Mouse (Mus musculus) embryonic stem cell, embryonic (primary cell): ENCODE measurements around the gene Snrpg.

ENCODE experiments used
- CTCF ChIA-PET, 4 experiments: fragments of 300-600 bp in 2 of 4; fragments of 350-600 bp in 2 of 4; sonication (Branson Sonifier 250); formaldehyde crosslinking; loops; one replicate each; lab custom pipeline; 2022; ENCODE audit warnings: inconsistent platforms in 2 of 4; lab: Charles Lee
- POLR2A ChIA-PET, 4 experiments: fragments of 300-600 bp in 2 of 4; fragments of 350-600 bp in 2 of 4; sonication (Branson Sonifier 250); formaldehyde crosslinking; loops; one replicate each; lab custom pipeline; 2022; ENCODE audit warnings: antibody characterized with exemption in 4 of 4, inconsistent platforms in 1 of 4; lab: Charles Lee

The Snrpg gene

DNA sequence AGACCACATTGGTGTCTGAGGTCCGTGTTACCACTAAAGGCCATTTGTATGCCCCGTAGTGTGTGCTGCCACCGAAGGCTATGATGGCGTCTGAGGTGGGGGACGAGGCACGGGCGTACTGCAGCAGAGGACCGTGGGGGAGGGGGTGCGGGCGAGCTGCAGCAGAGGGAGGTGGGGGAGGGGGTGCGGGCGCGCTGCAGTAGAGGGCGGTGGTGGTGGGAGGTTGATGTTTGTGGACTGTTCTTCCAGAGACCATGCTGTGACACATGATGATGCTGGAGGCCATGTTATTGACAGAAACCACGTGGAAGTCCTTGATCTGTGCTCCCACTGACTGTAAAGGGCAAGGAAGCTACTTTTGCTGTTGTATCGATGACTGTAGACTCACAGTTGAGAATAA is 12.3 kb downstream of the Snrpg start:
- POLR2A ChIA-PET = interaction anchor here in 3 of 4 experiments (0.5 to 8.7 kb wide), 9 partner anchors 11 to 445 kb away, joined by 3 to 83 read pairs (median 6); partner anchors contain the start of genes Fam136a (in 2 of the 3), Snrpg (in 2 of the 3), C87436 (in 1 of the 3) and Pcyox1 (in 1 of the 3)
- CTCF ChIA-PET = interaction anchor here in 1 of 4 experiments (1.6 kb wide), 1 partner anchor 189 kb away, joined by 3 read pairs; no protein-coding TSS in a partner anchor

- ChIA-PET CTCF (interaction anchor here in 1 of 4 experiments (1.6 kb wide), 1 partner anchor 191 kb away, joined by 3 read pairs; no protein-coding TSS in a partner anchor), POLR2A (interaction anchor here in 3 of 4 experiments (1.3 to 8.7 kb wide), 5 partner anchors 11 to 20 kb away, joined by 4 to 83 read pairs (median 11); partner anchors contain the start of genes Snrpg (in 2 of the 3) and Pcyox1 (in 1 of the 3))
Measured at GRCm38 (mm10) chr6:86384692-86385091, 13.6 kb downstream of the Snrpg start.

GRCm38 (mm10) chr6:86385362-86386104 is 14.4 kb downstream of the Snrpg start:
- ChIA-PET POLR2A (interaction anchor here in 3 of 4 experiments (0.6 to 8.7 kb wide), 13 partner anchors 9 to 986 kb away, joined by 3 to 83 read pairs (median 5); partner anchors contain the start of genes Snrpg (in 2 of the 3), Fam136a (in 1 of the 3) and Pcyox1 (in 1 of the 3)), CTCF (interaction anchor here in 2 of 4 experiments (0.6 to 1.1 kb wide), 5 partner anchors 12 to 1831 kb away, joined by 3 to 7 read pairs (median 3); partner anchors contain the start of gene Fam136a (in 1 of the 2))

DNA sequence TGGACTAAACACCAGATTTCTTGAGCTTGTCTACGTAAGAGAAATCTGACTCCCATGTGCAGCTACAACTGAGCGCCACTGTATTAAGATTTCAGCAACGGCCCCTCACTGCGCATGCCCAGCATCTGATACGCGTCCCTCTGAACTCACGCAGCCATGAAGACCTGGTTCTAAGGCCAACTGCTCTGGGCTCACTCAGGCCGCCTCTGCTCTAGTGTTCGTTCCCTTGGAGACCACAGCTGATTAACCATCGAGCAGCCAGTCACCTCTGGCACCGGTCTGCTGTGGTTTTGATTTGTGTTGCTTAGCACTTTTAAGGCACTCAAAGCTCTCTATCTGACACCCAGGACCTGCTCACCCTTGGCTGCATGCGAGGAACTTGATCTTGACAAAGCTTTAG is 16.2 kb downstream of the Snrpg start:
- POLR2A ChIA-PET = interaction anchor here in 3 of 4 experiments (0.9 to 8.7 kb wide), 8 partner anchors 9 to 16 kb away, joined by 3 to 83 read pairs (median 7); partner anchors contain the start of gene Snrpg (in 3 of the 3)
- CTCF ChIA-PET = interaction anchor here in 1 of 4 experiments (1.0 to 2.0 kb wide), 3 partner anchors 16 to 109 kb away, joined by 3 to 8 read pairs (median 5); partner anchors contain the start of gene Snrpg

DNA sequence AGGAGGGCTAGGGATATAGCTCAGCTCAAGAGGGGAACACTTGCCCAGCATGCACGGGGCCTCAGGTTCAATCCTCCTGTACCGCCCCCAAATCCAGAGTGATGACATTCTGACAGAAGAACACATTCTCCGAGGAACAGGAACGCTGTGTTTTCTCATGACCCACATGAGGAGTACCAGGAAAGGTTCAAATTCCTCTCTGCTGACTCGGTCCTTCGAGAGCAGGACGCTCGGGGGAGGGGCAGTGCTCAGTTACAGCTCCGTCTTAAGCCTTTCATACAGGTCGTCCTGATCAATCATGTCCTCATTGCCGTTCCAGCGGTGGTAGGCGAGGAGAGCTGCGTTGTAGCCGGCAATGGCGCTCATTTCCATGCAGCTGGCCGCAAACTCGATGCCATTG is 17.4 kb downstream of the Snrpg start:
- ChIA-PET POLR2A (interaction anchor here in 3 of 4 experiments (0.5 to 8.7 kb wide), 7 partner anchors 12 to 209 kb away, joined by 3 to 83 read pairs (median 4); partner anchors contain the start of genes Snrpg (in 2 of the 3) and C87436 (in 1 of the 3)), CTCF (interaction anchor here in 2 of 4 experiments (1.2 to 2.0 kb wide), 2 partner anchors 12 to 17 kb away, joined by 3 to 8 read pairs; partner anchors contain the start of gene Snrpg (in 1 of the 2))

DNA sequence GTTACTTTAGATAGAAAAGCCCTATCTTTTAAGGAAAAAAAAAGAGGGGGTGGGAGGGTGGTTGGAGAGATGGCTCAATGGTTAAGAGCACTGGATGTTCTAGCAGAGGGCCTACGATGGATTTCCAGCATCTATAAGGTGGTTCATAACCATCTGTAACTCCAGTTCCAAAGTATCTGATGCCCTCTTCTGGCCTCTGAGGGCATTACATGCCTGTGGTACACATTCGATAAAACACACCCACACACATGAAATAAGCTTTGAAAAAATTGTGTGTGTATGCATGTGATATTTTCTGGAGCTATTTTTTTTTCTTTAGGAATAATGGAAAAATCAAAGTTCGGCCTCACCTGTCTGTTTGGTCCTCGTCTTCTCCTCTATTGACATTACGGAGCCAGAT is 20.2 kb downstream of the Snrpg start:
- CTCF ChIA-PET = interaction anchor here (0.5 to 2.0 kb wide), 12 partner anchors 10 to 323 kb away, joined by 3 to 13 read pairs (median 4); partner anchors contain the start of genes Snrpg (in 2 of the 4), Fam136a (in 1 of the 4) and Tia1 (in 1 of the 4)
- POLR2A ChIA-PET = interaction anchor here in 3 of 4 experiments (0.7 to 2.1 kb wide), 11 partner anchors 9 to 57 kb away, joined by 3 to 9 read pairs (median 4); partner anchors contain the start of genes Fam136a (in 1 of the 3), Snrpg (in 1 of the 3) and Tia1 (in 1 of the 3)

DNA sequence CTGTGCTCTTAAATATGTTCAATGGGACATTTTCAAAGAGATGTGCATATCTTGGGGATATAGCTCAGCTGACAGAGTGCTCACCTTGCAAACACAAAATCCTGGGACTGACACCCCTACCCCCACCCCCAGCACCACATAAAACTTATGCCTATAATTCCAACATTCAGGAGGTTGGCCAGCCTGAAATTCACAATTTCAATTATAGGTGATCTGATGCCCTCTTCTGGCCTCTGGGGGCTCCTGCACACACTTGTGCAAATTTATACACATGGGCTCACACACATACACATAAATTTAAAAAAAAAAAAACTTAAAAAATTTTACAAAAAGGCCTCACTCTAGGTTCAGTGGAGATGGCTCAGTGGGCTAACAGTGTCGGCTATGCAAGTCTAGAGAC is 22.1 kb downstream of the Snrpg start:
- ChIA-PET CTCF (no interaction called here), POLR2A (interaction anchor here in 2 of 4 experiments (1.2 to 1.5 kb wide), 2 partner anchors 20 to 22 kb away, joined by 4 read pairs; no protein-coding TSS in a partner anchor)

DNA sequence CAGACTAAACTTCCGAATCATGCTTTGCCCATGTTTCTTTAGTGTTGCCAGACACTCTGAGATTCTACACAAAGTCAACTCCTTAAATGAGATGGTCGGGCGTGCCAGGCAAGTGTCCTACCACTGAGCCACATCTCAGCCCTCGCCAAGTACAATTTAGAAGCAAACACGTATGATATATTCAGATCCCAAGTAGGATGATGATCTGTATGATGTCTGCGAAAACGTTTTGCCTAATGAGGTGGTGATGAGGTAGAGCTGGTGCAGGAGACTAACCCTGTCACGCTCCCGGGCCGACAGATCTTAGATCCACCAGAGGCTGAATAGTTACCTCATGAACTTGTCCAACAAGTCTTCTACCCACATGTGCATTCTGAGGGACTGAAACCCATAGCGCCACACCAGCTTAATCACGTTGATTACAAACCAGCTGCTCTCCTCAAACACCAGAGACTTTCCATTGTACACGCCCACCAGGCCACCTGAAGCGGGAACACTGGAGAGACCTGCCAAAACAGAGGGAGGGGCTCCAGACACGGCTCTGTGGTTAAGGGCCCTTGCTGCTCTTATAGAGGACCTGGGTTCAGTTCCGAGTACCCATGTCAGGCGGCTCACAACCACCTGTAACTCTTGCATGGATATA is 23.1 kb downstream of the Snrpg start:
- POLR2A ChIA-PET = interaction anchor here in 3 of 4 experiments (0.6 to 7.6 kb wide), 5 partner anchors 22 to 806 kb away, joined by 3 to 96 read pairs (median 5); partner anchors contain the start of gene Snrpg (in 1 of the 3)

GRCm38 (mm10) chr6:86395021-86395420 is 23.9 kb downstream of the Snrpg start:
- ChIA-PET POLR2A (interaction anchor here in 3 of 4 experiments (0.6 to 7.6 kb wide), 16 partner anchors 10 to 77 kb away, joined by 3 to 96 read pairs (median 6); partner anchors contain the start of genes Fam136a (in 2 of the 3), Snrpg (in 2 of the 3) and Tia1 (in 1 of the 3)), CTCF (interaction anchor here in 2 of 4 experiments (2.0 to 6.8 kb wide), 2 partner anchors 30 kb away, joined by 10 to 37 read pairs; partner anchors contain the start of gene Fam136a (in 2 of the 2))

More for the DNA sequence above, 23.1 kb downstream of the Snrpg start:
- CTCF ChIA-PET = interaction anchor here in 1 of 4 experiments (0.6 kb wide), 1 partner anchor 14 kb away, joined by 4 read pairs; no protein-coding TSS in a partner anchor

- POLR2A ChIA-PET = interaction anchor here (1.0 to 7.6 kb wide), 26 partner anchors 8 to 481 kb away, joined by 3 to 96 read pairs (median 6); partner anchors contain the start of genes Fam136a (in 3 of the 4), Snrpg (in 3 of the 4), Tia1 (in 2 of the 4) and C87436 (in 1 of the 4)
- CTCF ChIA-PET = interaction anchor here in 3 of 4 experiments (0.6 to 6.8 kb wide), 5 partner anchors 26 to 530 kb away, joined by 3 to 37 read pairs (median 3); partner anchors contain the start of gene Fam136a (in 2 of the 3)
Measured at GRCm38 (mm10) chr6:86395969-86396368, 24.9 kb downstream of the Snrpg start.

DNA sequence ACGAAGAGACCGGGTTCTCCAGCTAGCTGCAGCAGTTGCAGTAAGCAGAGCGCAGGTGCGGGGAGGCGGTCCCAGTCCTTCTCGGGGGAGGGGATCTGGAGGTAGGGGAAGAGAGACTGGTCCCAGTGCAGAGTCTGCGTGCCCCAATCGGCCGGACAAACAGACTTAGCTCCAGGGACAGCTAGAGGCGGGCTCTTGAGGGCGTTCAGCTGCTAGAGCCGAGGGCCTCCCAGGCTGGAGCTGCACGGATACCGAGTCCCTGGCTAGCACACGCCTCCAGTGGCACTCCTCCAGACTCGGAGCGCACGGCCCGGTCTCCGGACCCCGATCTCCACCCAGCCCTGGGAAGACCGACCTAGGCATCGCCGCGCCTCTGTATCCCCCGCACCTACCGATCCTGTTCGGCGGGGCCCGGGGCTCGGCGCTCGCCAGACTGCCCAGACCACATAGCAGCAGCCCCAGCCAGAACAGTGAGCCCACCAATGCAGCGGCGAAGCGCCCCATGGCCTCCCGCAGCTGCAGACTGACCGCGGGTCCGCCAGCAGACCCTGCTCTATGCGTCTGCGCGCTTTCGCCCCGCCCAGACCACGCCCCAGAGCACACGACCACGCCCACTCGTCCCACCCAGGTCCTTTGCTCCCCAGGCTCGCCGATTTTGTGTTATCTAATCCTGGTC is 25.6 kb downstream of the Snrpg start, which contains the start of gene Pcyox1:
Gene Pcyox1, minus strand, starts transcription at position 574 of the 676 bp plus-strand sequence.
- CTCF ChIA-PET = interaction anchor here (0.5 to 6.8 kb wide), 10 partner anchors 12 to 467 kb away, joined by 3 to 37 read pairs (median 3); partner anchors contain the start of gene Fam136a (in 2 of the 4)
- POLR2A ChIA-PET = interaction anchor here (0.6 to 7.6 kb wide), 41 partner anchors 8 to 673 kb away, joined by 3 to 96 read pairs (median 4); partner anchors contain the start of genes Fam136a (in 3 of the 4), Snrpg (in 3 of the 4), Tia1 (in 2 of the 4) and C87436 (in 1 of the 4)

- ChIA-PET POLR2A (interaction anchor here (0.5 to 7.6 kb wide), 35 partner anchors 10 to 151 kb away, joined by 3 to 96 read pairs (median 4); partner anchors contain the start of genes Fam136a (in 3 of the 4), Snrpg (in 3 of the 4) and C87436 (in 1 of the 4)), CTCF (interaction anchor here (0.5 to 6.8 kb wide), 7 partner anchors 11 to 466 kb away, joined by 3 to 37 read pairs (median 3); partner anchors contain the start of gene Fam136a (in 1 of the 4))
Measured at GRCm38 (mm10) chr6:86397257-86397980, 26.3 kb downstream of the Snrpg start.

DNA sequence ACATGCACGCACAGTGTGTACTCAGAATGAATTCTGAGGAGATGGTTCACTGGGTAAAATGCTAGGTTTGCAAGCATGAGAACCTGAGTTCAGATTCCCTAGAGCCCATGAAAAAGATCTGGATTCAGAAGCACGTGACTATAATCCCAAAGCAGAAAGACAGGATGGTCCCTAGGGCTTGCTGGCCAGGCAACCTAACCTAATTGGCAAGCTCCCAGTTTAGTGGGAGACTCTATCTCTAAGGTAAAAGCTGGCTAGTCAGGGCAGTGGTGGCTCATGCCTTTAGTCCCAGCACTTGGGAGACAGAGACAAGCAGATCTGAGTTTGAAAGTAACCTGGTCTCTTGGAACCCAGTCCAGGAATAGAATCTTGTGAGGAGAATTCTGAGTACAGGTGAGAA is 27.9 kb downstream of the Snrpg start:
- CTCF ChIA-PET = interaction anchor here in 2 of 4 experiments (2.3 to 6.8 kb wide), 2 partner anchors 34 to 378 kb away, joined by 6 to 37 read pairs; partner anchors contain the start of gene Fam136a (in 1 of the 2)

DNA sequence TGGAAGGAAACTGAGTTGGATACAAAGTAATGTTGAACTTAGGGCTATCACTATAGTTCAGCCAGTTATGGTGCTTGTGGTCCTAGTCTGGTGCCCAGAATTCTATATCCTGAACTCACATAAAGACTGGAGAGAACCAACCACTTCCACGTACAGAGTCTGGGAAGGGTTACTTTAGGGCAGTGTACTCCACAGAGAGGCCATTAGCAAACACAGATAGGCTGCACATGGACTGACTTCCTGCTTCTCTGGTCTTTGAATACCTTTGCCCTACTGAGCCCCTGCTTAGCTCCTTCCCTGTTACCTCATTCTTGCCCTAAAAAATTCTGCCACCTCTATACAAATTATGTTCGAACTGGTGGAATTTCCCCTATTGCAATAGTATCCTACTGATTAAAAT is 28.9 kb downstream of the Snrpg start:
- ChIA-PET CTCF (interaction anchor here in 3 of 4 experiments (0.6 to 6.8 kb wide), 4 partner anchors 8 to 120 kb away, joined by 3 to 37 read pairs (median 6); partner anchors contain the start of genes Fam136a (in 1 of the 3) and Snrpg (in 1 of the 3)), POLR2A (interaction anchor here in 2 of 4 experiments (0.6 to 7.6 kb wide), 7 partner anchors 9 to 273 kb away, joined by 3 to 96 read pairs (median 5); partner anchors contain the start of genes Fam136a (in 2 of the 2) and Snrpg (in 1 of the 2))

More for the DNA sequence above, 27.9 kb downstream of the Snrpg start:
- POLR2A ChIA-PET = interaction anchor here in 2 of 4 experiments (0.6 to 7.6 kb wide), 8 partner anchors 9 to 811 kb away, joined by 3 to 96 read pairs (median 6); partner anchors contain the start of genes Snrpg (in 2 of the 2) and Fam136a (in 1 of the 2)
